Mouse (Mus musculus) adrenal gland, adult 18-20 months (tissue): ENCODE measurements around the gene Tnfaip8l1. TPM values are rescaled to one million over a fixed set of nuclear protein-coding genes. Genes with fewer than 3 reads are reported as not detected.

ENCODE experiments used
- DNase-seq, 2 experiments: peaks; one replicate each; pipeline ENCODE4 v3.0.0; 2021 to 2022; ENCODE audit warnings: low spot score in 2 of 2
- long read RNA-seq, 2 experiments: library from polyadenylated mRNA; stranded (forward); transcript quantifications; one replicate each; pipeline ENCODE4 v2.0.0; 2021
- total RNA-seq, 2 experiments: library from RNA; stranded (reverse); gene quantifications; 1 replicate in 1 of 2; 2 replicates in 1 of 2; pipeline ENCODE4 v1.2.3; 2021

The Tnfaip8l1 gene
- total RNA-seq = 1 to 10 TPM; 1.9 to 2.5 TPM
- long read RNA-seq, experiment 1, partial matches to known transcripts = 0 of 4 reads
- long read RNA-seq, experiment 1, other reads (novel, unspliced or antisense) = 1 of 4 reads
- long read RNA-seq, experiment 2, full-length matches to known transcripts = 1 of 2 reads
- long read RNA-seq, experiment 2, partial matches to known transcripts = 0 of 2 reads
- long read RNA-seq, experiment 2, other reads (novel, unspliced or antisense) = 1 of 2 reads

- DNase-seq = peak; percentile 89 to 92
Measured at GRCm38 (mm10) chr17:56162231-56162774, at the start of gene Tnfaip8l1. Tnfaip8l1 (plus strand) TSS chr17:56162477.

DNA sequence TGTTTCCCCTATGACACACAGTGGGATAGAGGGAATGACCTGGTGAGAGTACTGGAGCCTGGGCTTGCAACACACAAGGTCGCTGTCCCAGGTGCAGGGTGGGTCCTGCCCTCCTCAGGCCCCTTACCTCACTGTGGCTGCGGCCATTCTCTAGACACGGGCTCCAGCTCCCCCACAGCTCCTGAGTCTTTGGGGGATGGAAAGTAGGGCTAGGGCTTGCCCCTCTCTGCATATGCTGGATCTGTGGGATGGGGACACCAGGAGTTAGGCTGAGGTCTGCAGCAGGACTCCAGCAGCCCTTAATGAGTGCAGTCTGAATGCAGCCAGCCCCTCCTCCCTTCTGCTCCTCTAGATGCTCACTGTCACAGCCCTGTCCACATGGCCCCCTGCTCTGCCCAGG is 49.5 kb upstream of the Tnfaip8l1 start:
- no peak for DNase-seq

GRCm38 (mm10) chr17:56116193-56116592 is 46.1 kb upstream of the Tnfaip8l1 start:
- DNase-seq = peak in 1 of 2 experiments; percentile 52

GRCm38 (mm10) chr17:56117251-56117710 is 45.0 kb upstream of the Tnfaip8l1 start, which contains the start of gene Plin5:
Plin5 (minus strand) TSS chr17:56117596.
- DNase-seq = peak; percentile 67 to 73

DNA sequence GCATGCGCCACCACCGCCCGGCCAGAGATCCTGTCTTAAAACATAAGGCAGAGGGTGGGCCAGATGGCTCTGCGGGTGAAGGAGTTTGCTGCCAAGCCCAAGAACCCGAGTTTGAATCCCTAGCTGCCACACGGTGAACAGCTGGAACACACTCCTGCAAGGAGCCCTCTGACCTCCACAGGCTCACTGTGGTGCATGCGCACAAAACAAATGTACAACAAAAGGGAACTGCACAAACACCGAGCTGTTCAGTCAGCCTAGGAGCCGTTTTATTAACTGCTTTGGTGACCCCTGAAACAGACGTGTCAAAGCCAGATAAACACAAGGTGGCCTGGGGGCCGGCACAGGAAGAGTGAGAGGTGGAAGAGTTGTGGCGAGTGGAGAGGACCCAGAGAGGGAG is 42.8 kb upstream of the Tnfaip8l1 start:
- DNase-seq = no peak

- peak; percentile 55 to 67 for DNase-seq
Measured at GRCm38 (mm10) chr17:56119981-56120880, 42.0 kb upstream of the Tnfaip8l1 start.

DNA sequence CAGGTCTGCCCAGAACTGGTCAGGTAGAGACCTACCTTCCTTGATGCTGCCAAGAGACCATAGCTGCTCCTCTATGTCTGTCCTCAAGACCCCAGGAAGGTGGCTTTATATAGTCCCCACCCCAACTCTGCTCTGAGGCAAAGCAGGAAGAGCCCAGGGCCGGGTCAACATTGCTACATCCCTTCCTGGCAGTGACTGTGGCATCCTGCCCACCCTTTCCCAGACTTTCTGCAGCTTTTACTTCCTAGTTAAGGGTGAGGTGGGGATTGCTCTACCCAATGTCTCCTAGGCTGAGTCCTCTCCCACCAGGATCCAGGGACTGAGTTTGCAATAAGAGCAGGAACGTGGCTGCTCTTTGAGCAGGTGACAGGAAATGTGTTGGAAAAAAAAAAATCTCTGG is 40.5 kb upstream of the Tnfaip8l1 start, which contains the start of gene Lrg1:
TSS of gene Lrg1 (minus strand) at position 176 of the 400 bp plus-strand sequence.
- no peak for DNase-seq

DNA sequence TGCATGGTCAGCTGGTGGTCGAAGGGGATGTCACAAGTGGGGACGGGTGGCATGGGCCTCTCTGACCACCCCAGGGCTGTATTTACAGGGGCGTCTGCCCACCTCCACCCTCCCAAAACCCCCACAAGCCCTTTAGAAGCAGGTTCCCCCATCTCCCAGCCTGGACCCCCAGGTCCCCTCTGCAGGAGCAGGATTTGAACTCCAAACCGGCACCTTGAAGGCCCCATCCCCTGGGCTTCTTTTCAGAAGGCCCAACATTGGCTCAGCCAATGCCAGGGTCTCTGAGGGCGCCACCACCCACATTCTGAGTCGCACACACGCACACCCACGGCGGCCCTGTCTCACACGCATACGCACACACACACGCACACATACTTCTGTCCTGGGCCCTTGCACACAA is 39.1 kb upstream of the Tnfaip8l1 start:
- no peak for DNase-seq

- DNase-seq = no peak
Measured at GRCm38 (mm10) chr17:56123681-56124340, 38.5 kb upstream of the Tnfaip8l1 start.

DNA sequence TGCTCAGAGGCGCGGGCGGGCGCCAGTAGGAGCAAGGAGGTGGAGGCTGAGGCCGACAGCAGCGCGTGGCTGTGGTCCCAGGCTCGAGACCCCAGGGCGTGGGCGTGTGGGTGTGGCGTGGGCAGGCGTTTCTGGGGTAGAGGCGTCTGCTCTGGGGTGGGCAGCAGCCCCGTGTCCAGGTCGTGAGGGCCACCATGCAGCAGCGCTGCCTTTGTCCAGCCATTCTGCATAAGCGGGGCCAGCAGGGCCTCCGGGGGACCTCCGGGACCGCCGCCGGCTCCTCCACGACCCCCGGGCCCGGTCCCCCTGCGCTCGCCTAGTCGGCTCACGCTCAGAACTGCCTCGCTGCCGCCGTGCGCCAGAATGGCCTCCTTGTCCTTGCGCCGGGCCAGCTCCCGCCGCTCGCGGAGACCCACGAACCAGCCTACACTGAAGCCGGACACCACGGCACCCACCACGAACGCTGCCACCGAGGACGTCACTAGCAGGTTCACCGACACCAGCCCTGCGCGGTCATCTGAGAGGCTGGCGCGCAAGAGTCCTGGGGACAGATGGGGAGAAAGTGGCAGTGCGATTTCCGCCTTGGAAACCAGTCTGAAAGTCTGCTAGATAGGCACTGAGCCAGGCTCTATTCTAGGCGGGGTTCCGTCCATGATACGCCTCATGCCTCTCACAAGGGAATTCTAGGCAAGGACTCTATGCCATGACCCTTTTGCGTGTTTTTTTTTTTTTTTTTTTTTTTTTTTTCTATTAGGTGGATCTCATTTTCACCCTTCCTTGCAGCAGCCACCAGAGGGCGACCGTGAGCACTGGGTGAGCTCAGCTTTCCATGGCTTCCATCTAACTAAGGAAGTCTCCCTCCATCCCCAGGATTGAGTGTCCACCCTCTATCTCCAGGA is 37.7 kb upstream of the Tnfaip8l1 start:
- peak; percentile 59 to 74 for DNase-seq

DNA sequence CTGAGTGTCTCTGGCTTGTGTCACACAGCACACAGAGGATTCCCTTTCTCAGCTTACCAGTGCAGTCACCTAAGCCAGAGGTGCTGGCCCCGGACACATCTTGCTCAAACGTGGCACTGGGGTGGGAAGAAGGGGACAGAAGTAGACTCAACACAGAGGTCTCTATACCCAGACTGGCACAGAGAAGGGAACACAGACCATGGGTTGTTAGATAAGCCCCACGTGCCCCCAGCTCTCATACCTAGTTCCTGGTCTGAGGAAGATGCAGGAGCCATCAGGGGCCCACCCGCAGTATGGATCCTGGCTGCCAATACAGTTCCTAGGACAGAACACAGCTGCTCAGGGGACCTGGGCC is 37.0 kb upstream of the Tnfaip8l1 start:
- no peak for DNase-seq

- no peak for DNase-seq
Measured at GRCm38 (mm10) chr17:56126175-56126574, 36.1 kb upstream of the Tnfaip8l1 start.

GRCm38 (mm10) chr17:56128246-56128645 is 34.0 kb upstream of the Tnfaip8l1 start:
- no peak for DNase-seq

DNA sequence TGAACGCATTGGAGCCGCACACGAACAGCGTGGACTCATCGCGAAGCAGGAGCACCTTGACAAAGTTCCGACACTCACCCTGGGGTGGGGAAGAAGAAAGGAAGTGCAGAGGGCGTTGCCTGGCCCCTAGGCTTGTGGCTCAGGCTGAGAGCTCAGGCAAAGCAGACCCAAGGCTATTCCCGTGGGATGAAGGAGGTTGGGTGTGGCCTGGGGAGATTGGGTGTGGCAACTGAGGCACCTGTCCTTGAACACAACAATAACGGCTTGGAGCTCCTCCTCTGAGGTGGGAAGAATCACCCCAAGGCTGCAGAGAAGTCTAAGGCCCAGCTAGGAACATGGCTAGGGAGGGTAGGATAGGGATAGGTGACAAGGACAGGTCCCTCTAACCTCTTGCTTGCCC is 31.1 kb upstream of the Tnfaip8l1 start:
- DNase-seq = no peak

DNA sequence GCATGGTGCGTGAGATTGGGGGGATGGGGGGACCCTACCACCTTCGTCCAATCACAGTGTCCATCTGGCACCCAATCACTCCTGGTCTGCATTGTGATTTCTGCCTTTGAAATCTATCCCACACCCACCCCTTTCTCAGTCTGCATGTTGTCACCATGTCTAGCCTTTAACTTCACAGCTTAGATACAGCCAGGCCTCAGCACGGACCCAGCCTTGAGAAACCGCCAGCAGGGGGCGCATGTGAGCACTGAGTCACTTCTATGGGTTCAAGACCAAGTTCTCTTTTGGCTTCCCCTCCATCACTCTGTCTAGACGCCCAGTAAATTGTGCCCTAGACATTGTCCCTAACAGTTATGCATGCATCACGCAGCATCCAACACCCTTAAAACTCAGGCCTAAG is 30.5 kb upstream of the Tnfaip8l1 start:
- DNase-seq = peak; percentile 72 to 78

DNA sequence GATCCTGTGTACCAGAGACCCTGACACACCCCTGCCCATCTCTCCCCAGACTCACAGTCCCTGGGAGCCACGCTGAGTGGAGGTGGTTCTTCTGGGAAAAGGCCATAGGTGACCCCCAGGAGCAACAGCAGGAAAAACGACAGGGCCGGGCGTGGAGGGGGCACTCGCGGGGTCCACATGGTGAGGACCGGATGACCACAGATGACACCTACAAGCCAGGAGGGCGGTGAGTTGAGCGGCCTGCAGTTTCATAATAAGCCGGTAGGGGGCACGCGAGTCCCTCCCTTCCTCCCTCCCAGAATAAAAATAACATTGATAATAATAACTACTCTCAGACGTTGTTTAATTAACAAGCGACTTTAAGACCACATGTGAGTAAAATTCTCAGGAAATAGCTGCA is 29.6 kb upstream of the Tnfaip8l1 start:
- DNase-seq = peak; percentile 65 to 73

GRCm38 (mm10) chr17:56133457-56134363 is 28.6 kb upstream of the Tnfaip8l1 start:
- DNase-seq = peak; percentile 56 to 60

DNA sequence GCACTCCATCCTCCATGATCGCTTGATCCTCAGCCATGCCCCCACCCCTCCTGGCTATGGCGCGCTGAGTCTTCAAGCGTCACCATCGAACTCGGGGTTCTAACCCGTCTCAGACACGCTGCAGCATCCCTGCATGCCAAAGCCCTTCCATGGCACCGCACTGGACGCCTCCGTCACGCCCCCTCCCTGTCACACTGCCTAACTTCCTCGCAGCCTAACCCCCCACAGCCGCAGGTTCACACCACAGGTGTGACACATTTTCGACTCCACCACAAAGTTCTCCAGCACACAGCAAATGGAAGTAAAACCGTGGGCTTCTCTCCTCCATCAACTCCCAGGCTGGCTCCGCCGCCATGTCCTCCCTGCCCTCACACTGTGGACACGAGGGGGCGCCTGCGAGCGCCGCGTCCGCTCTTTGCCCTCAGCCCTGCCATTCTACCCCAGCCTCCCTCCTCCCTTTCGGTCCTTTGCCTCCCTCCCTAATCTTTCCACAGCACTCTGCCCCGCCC is 27.8 kb upstream of the Tnfaip8l1 start:
- DNase-seq = peak; percentile 74 to 84

DNA sequence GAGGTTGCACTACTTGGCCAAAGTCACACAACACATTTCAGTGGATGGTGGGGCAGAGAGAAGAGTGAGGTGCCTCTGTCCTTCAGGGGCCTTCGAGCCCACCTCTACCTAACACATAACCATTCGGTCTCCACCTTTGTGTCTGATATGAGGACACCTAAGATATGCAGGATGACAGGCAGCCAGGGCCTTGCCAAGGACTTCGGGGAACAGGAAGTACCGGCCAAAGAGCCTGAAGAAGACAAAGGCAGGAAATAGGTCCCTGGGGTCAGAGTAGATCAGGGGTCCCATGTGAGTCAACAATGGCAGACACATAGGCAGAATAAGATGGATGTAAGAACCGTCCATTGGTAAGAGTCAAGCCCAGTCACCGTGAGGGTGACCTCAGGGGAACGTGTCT is 25.7 kb upstream of the Tnfaip8l1 start:
- DNase-seq = no peak
